Comparison of ENCODE assay signal across 9 mouse cellular contexts in the genomic region with DNA sequence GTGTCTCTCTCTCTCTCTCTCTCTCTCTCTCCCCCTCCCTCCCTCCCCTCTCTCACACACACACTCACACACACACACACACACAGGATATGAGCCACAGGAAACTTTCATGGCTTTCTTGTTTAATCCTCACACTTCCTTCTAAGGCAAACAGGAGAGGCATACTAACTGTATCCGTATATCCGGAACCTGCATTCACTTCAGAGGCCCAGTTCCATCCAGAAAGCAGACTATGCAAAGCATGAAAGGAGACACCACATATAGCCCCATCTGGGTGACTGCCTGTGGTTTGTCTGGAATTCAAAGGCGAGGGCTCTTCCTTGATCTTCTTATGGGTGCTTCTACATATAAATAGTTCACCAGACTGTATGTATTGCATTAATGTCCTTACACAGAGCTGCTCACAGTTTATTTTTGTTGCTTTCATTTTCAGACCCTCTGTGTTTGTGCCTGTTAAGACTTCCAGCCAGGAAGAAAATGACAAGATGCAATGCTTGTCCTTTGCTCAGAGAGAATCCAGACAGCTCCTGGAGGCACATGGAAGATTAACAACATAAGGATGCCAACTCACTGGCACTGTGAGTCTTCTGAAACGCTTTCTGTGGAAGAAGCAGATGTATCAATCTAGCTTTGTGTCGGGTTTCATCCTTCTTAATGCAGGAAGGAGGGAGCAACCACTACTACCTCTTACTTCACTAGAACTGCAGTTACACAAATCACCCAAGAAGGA. TPM values are rescaled to one million over a fixed set of nuclear protein-coding genes. Genes with fewer than 3 reads are reported as not detected.
DNase-seq lines count a peak whose midpoint lies in the region; TF ChIP-seq lines count a peak whose summit lies in the region.
"Had no signal": no experiment of that assay in that cellular context is flagged by ENCODE, and none has a peak within 500 bp of the region (broad histone marks: within the 10 kb centered on the region; RNA-seq: fewer than 3 reads in every experiment).

No protein-coding gene starts in this region.

- peaks cover 78% of the 10 kb centered on the region for H3K4me1 ChIP-seq in kidney, adult 2 months (ENCODE audit: control insufficient read depth, insufficient read depth, low read length)
- peaks cover 84% of the 10 kb centered on the region for H3K4me1 ChIP-seq in limb, embryonic 10.5 days

- H3K9me3 ChIP-seq in limb, embryonic 10.5 days (replicated peaks): no peaks in the 10 kb centered on the region
- H3K9me3 ChIP-seq: neural tube, embryonic 12.5 days had no signal

- peak overlapping the region; percentile 79 for H3K27ac ChIP-seq in kidney, adult 2 months (ENCODE audit: insufficient read depth, low read depth, low read length)
- H3K27ac ChIP-seq in limb, embryonic 10.5 days: peak overlapping the region; percentile 54
- H3K27ac ChIP-seq: neural tube, embryonic 12.5 days had no signal

- TF ChIP-seq POLR2A in kidney, adult 2 months (IDR thresholded peaks at IDR 0.05; ENCODE audit: low read depth, low read length): no peak

- no peaks in the 10 kb centered on the region for H3K27me3 ChIP-seq in kidney, adult 2 months (replicated peaks; ENCODE audit: control insufficient read depth, insufficient read depth, low read length)
- H3K27me3 ChIP-seq in limb, embryonic 10.5 days (ENCODE audit: low read depth, poor library complexity, severe bottlenecking): no peaks in the 10 kb centered on the region
- H3K27me3 ChIP-seq: neural tube, embryonic 12.5 days had no signal

- no peak overlapping the region for H3K4me3 ChIP-seq in kidney, adult 2 months (ENCODE audit: insufficient read depth, low read depth, low read length)
- H3K4me3 ChIP-seq in limb, embryonic 10.5 days: no peak overlapping the region
- H3K4me3 ChIP-seq: neural tube, embryonic 12.5 days had no signal

- peak; percentile 20 for DNase-seq in kidney, adult 2 months
- no peak for DNase-seq in kidney, adult 8-10 months
- peak; percentile 37 for DNase-seq in CD4-positive, CD25-positive, alpha-beta regulatory T cell, adult 2 months (ENCODE audit: low read depth, low spot score)
- DNase-seq in brain, embryonic 18.5 days (ENCODE audit: low read depth, low spot score): peak; percentile 34
- no peak for DNase-seq in limb, embryonic 10.5 days (ENCODE audit: low spot score)
- DNase-seq in right cerebral cortex, postnatal 36 days (ENCODE audit: low spot score in 2 of 2): no peak
- no peak for DNase-seq in urinary bladder, adult 2 months (ENCODE audit: low spot score)
- DNase-seq in layer of hippocampus, postnatal 25 days (ENCODE audit: extremely low spot score in 1 of 2, low spot score in 1 of 2): no peak

- 47% methylated on average over 5 of the region's 5 CpGs for WGBS in kidney, adult 2 months
- WGBS in limb, embryonic 10.5 days: 63% methylated on average over 5 of the region's 5 CpGs

- H3K36me3 ChIP-seq in kidney, adult 2 months (ENCODE audit: control insufficient read depth, insufficient read depth, low read length): 0 out of 2 replicates have a peak, but pooled peaks cover 2% of the 10 kb centered on the region
- peaks cover 50% of the 10 kb centered on the region for H3K36me3 ChIP-seq in limb, embryonic 10.5 days

- no peak for TF ChIP-seq CTCF in kidney, adult 2 months (conservative IDR thresholded peaks at IDR 0.05; ENCODE audit: insufficient read depth, insufficient read length, low read depth, low read length)

RNA-seq across cellular contexts. Expression of a gene that starts 18.5 kb away (rescaled TPM):
- 340 and 367 TPM in 2 replicates for polyA plus RNA-seq in kidney, adult 2 months (2012; rRNA removed)
- 253 and 285 TPM in 2 replicates for polyA plus RNA-seq in limb, embryonic 10.5 days (2016; fragmentation: Nextera tagmentation; extraction: Ambion mirVana)
- 285 and 345 TPM in 2 replicates for polyA plus RNA-seq in urinary bladder, adult 2 months (2012; rRNA removed)
- 100 to 1,000 TPM; 124 to 129 TPM for total RNA-seq in layer of hippocampus, postnatal 25 days (2021)

RNA-seq across cellular contexts. Expression of a gene that starts 38.0 kb away (rescaled TPM):
- polyA plus RNA-seq in kidney, adult 2 months (2012; rRNA removed): 321 and 343 TPM in 2 replicates
- 446 and 467 TPM in 2 replicates for polyA plus RNA-seq in limb, embryonic 10.5 days (2016; fragmentation: Nextera tagmentation; extraction: Ambion mirVana)
- polyA plus RNA-seq in urinary bladder, adult 2 months (2012; rRNA removed): 368 and 380 TPM in 2 replicates
- total RNA-seq in layer of hippocampus, postnatal 25 days (2021): 100 to 1,000 TPM; 179 to 185 TPM

RNA-seq across cellular contexts. Expression of a gene that starts 38.2 kb away (rescaled TPM):
- polyA plus RNA-seq in kidney, adult 2 months (2012; rRNA removed): 2.3 and 6.2 TPM in 2 replicates
- polyA plus RNA-seq in limb, embryonic 10.5 days (2016; fragmentation: Nextera tagmentation; extraction: Ambion mirVana): 18.9 and 19.4 TPM in 2 replicates
- 3.6 and 3.8 TPM in 2 replicates for polyA plus RNA-seq in urinary bladder, adult 2 months (2012; rRNA removed)
- total RNA-seq in layer of hippocampus, postnatal 25 days (2021): 1 to 10 TPM; 2.1 to 2.4 TPM

Comparison
In these comparisons a context has a peak if more than half of its experiments do, and no peak if none do; other contexts are left out.
1. DNase-seq: peak in kidney, adult 2 months (single experiment), CD4-positive, CD25-positive, alpha-beta regulatory T cell, adult 2 months (single experiment) and brain, embryonic 18.5 days (single experiment); none in kidney, adult 8-10 months (0 of 2), limb, embryonic 10.5 days (single experiment), right cerebral cortex, postnatal 36 days (0 of 2), urinary bladder, adult 2 months (single experiment) and layer of hippocampus, postnatal 25 days (0 of 2).